Mouse (Mus musculus) cerebellum, adult 2 months (tissue): ENCODE results near the gene Atoh8. TPM values are rescaled to one million over a fixed set of nuclear protein-coding genes. Genes with fewer than 3 reads are reported as not detected.
A peak's percentile ranks its signal among the peaks of the same experiment; 100 is the strongest.

Source experiments
- DNase-seq, 2 experiments: peaks; one replicate each; pipeline ENCODE4 v3.0.0; 2021
- H3K27ac ChIP-seq: fragments of 200-500 bp; 2 replicates; pipeline ENCODE4 v1.5.1; 2012; ENCODE audit warnings: low read length, control low read depth, inconsistent platforms; ENCODE audit not compliant: insufficient read depth
- H3K27me3 ChIP-seq: fragments of 200-500 bp; 2 replicates; pipeline ENCODE4 v1.6.1; 2012; ENCODE audit warnings: inconsistent platforms, mild to moderate bottlenecking, low read length, moderate library complexity; ENCODE audit not compliant: control insufficient read depth, insufficient read depth
- H3K4me1 ChIP-seq: fragments of 200-500 bp; 2 replicates; pipeline ENCODE4 v1.6.1; 2011; ENCODE audit warnings: low read length; ENCODE audit not compliant: control insufficient read depth, insufficient read depth
- H3K4me3 ChIP-seq: fragments of 200-500 bp; replicated peaks from 2 replicates; pipeline ENCODE3; 2011; ENCODE audit warnings: mild to moderate bottlenecking, low read depth, low read length, control low read depth; ENCODE audit not compliant: insufficient read depth
- CTCF ChIP-seq: fragments of 200-500 bp; IDR thresholded peaks from 2 replicates; pipeline ENCODE4 v1.5.1; 2011; ENCODE audit warnings: low read depth, mild to moderate bottlenecking, control low read depth, low read length, moderate library complexity, borderline replicate concordance; ENCODE audit not compliant: insufficient read depth
- POLR2A ChIP-seq: fragments of 200-500 bp; IDR thresholded peaks from 2 replicates; pipeline ENCODE4 v1.6.1; 2011; ENCODE audit warnings: low read length, control low read depth, borderline replicate concordance; ENCODE audit not compliant: insufficient read depth
- WGBS: fragments of 180-500 bp; shearing (Covaris S2); methylation state at CpG from one replicate; pipeline ENCODE4 v1.1.7; 2018; 5-methylcytosine and 5-hydroxymethylcytosine counted together
- polyA plus RNA-seq: library from polyadenylated mRNA; depleted of rRNA; stranded (reverse); fragments of >200 nt; gene quantifications from 2 replicates; pipeline ENCODE4 v1.2.3, GENCODE M21; 2012

Gene Atoh8
- polyA plus RNA-seq, 1 experiment, result 4.4 TPM

GRCm38 (mm10) chr6:72179006-72179405, 56.4 kb downstream of the Atoh8 start:
- 89% methylated on average over 3 of the region's 3 CpGs for WGBS
- H3K4me1 ChIP-seq, result no peaks in the 10 kb centered on the region
- no peak overlapping the region for H3K27ac ChIP-seq
- DNase-seq, result no peak
- TF ChIP-seq POLR2A, result no peak
- TF ChIP-seq CTCF, result no peak
- no peak overlapping the region for H3K4me3 ChIP-seq
- no peaks in the 10 kb centered on the region for H3K27me3 ChIP-seq

- WGBS, result 76% methylated on average over 3 of the region's 3 CpGs
- no peak for TF ChIP-seq POLR2A
- TF ChIP-seq CTCF, result no peak
These were observed 58.0 kb downstream of the Atoh8 start for GRCm38 (mm10) chr6:72177417-72177816.

GRCm38 (mm10) chr6:72176004-72176403, 59.4 kb downstream of the Atoh8 start:
- DNase-seq, result no peak
- TF ChIP-seq CTCF (no peak), POLR2A (no peak)
- no peaks in the 10 kb centered on the region for H3K27me3 ChIP-seq
- no peaks in the 10 kb centered on the region for H3K4me1 ChIP-seq
- no peak overlapping the region for H3K4me3 ChIP-seq
- H3K27ac ChIP-seq, result no peak overlapping the region
- WGBS, result 79% methylated on average over 5 of the region's 5 CpGs

More at GRCm38 (mm10) chr6:72177417-72177816, 58.0 kb downstream of the Atoh8 start:
- no peak overlapping the region for H3K4me3 ChIP-seq
- DNase-seq, result no peak
- H3K27ac ChIP-seq, result no peak overlapping the region
- H3K27me3 ChIP-seq, result no peaks in the 10 kb centered on the region
- no peaks in the 10 kb centered on the region for H3K4me1 ChIP-seq

GRCm38 (mm10) chr6:72175419-72175818, 60.0 kb downstream of the Atoh8 start:
- H3K27ac ChIP-seq, result no peak overlapping the region
- 56% methylated on average over 3 of the region's 3 CpGs for WGBS
- no peaks in the 10 kb centered on the region for H3K27me3 ChIP-seq

GRCm38 (mm10) chr6:72173350-72173749, 62.0 kb downstream of the Atoh8 start:
- H3K4me1 ChIP-seq, result no peaks in the 10 kb centered on the region
- H3K27ac ChIP-seq, result no peak overlapping the region
- H3K27me3 ChIP-seq, result no peaks in the 10 kb centered on the region
- WGBS, result 55% methylated on average over 1 of the region's 1 CpGs
- H3K4me3 ChIP-seq, result no peak overlapping the region
- DNase-seq, result no peak
- TF ChIP-seq POLR2A, result no peak
- TF ChIP-seq CTCF, result no peak

More at GRCm38 (mm10) chr6:72175419-72175818, 60.0 kb downstream of the Atoh8 start:
- TF ChIP-seq CTCF, result no peak
- TF ChIP-seq POLR2A, result no peak
- Histone ChIP-seq H3K4me3 (no peak overlapping the region), H3K4me1 (no peaks in the 10 kb centered on the region)
- no peak for DNase-seq

GRCm38 (mm10) chr6:72171391-72171790, 64.0 kb downstream of the Atoh8 start:
- no peaks in the 10 kb centered on the region for H3K4me1 ChIP-seq
- 69% methylated on average over 3 of the region's 3 CpGs for WGBS
- H3K27ac ChIP-seq, result no peak overlapping the region
- TF ChIP-seq POLR2A, result no peak
- TF ChIP-seq CTCF, result no peak
- no peak for DNase-seq
- no peaks in the 10 kb centered on the region for H3K27me3 ChIP-seq
- no peak overlapping the region for H3K4me3 ChIP-seq

GRCm38 (mm10) chr6:72165907-72166306, 69.5 kb downstream of the Atoh8 start:
- TF ChIP-seq POLR2A (no peak), CTCF (no peak)
- 53% methylated on average over 2 of the region's 2 CpGs for WGBS
- H3K27ac ChIP-seq, result no peak overlapping the region
- H3K4me3 ChIP-seq, result no peak overlapping the region
- DNase-seq, result no peak
- peaks cover 6% of the 10 kb centered on the region for H3K4me1 ChIP-seq
- no peaks in the 10 kb centered on the region for H3K27me3 ChIP-seq

GRCm38 (mm10) chr6:72164321-72165275, 70.8 kb downstream of the Atoh8 start:
- H3K27ac ChIP-seq, result no peak overlapping the region

More at GRCm38 (mm10) chr6:72164321-72165275, 70.8 kb downstream of the Atoh8 start:
- no peak overlapping the region for H3K4me3 ChIP-seq
- peaks cover 6% of the 10 kb centered on the region for H3K4me1 ChIP-seq
- WGBS, result 19% methylated on average over 20 of the region's 20 CpGs
- peak; percentile 76 to 88 for DNase-seq
- no peaks in the 10 kb centered on the region for H3K27me3 ChIP-seq
- peak; percentile 98 for TF ChIP-seq CTCF
- no peak for TF ChIP-seq POLR2A
